Comparison of ENCODE assay signal across 20 mouse cellular contexts in the genomic region with DNA sequence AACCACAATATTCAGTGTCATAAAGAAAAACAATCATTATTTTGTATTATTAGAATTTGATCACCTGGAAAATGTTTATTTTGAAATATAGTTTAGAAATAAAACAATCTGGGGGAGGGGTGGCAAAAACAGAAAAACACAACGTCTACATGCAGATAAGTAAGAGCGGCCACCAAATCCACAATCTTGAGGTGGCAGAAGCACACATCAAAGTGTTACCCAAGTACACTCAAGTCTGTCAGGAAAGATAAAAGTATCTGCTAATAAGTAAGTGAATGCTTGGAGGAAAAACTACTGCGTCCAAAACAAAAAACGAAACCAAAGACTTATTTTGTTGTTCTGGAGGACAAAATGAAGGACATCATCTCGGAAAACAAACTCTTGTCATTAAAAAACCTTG. TPM values are rescaled to one million over a fixed set of nuclear protein-coding genes. Genes with fewer than 3 reads are reported as not detected.
DNase-seq lines count a peak whose midpoint lies in the region; ATAC-seq and TF ChIP-seq lines count a peak whose summit lies in the region.
"Had no signal": no experiment of that assay in that cellular context is flagged by ENCODE, and none has a peak within 500 bp of the region (broad histone marks: within the 10 kb centered on the region; RNA-seq: fewer than 3 reads in every experiment).

No protein-coding gene starts in this region.

- H3K9ac ChIP-seq in liver, embryonic 15.5 days = peak overlapping the region; percentile 51
- H3K9ac ChIP-seq: forebrain, embryonic 13.5 days; hindbrain, embryonic 13.5 days had no signal

- peaks cover 65% of the 10 kb centered on the region for H3K4me1 ChIP-seq in E14TG2a.4 (replicated peaks; ENCODE audit: low read depth, low read length)
- H3K4me1 ChIP-seq in G1E (ENCODE audit: insufficient read depth, low read depth, low read length) = peaks cover 25% of the 10 kb centered on the region
- H3K4me1 ChIP-seq in liver, embryonic 15.5 days (replicated peaks) = peaks cover 37% of the 10 kb centered on the region

- TF ChIP-seq CTCF in E14TG2a.4 (conservative IDR thresholded peaks at IDR 0.05; ENCODE audit: low read length) = no peak
- TF ChIP-seq CTCF in G1E (IDR thresholded peaks at IDR 0.05; ENCODE audit: low read depth, low read length) = no peak

- peak overlapping the region; percentile 92 for H3K27ac ChIP-seq in liver, embryonic 15.5 days (replicated peaks)
- H3K27ac ChIP-seq: forebrain, embryonic 13.5 days; hindbrain, embryonic 13.5 days; limb, embryonic 10.5 days; macrophage had no signal

- H3K36me3 ChIP-seq in E14TG2a.4 (ENCODE audit: insufficient read depth, low read length) = peaks cover 67% of the 10 kb centered on the region
- peaks cover 44% of the 10 kb centered on the region for H3K36me3 ChIP-seq in G1E (replicated peaks)
- peaks cover 51% of the 10 kb centered on the region for H3K36me3 ChIP-seq in liver, embryonic 15.5 days (replicated peaks)

- H3K9me3 ChIP-seq in E14TG2a.4 (ENCODE audit: low read length) (no peaks in the 10 kb centered on the region), G1E (replicated peaks) (no peaks in the 10 kb centered on the region)
- no peaks in the 10 kb centered on the region for H3K9me3 ChIP-seq in liver, embryonic 15.5 days (replicated peaks)
- H3K9me3 ChIP-seq: forebrain, embryonic 13.5 days; hindbrain, embryonic 13.5 days; limb, embryonic 10.5 days had no signal

- H3K27me3 ChIP-seq in E14TG2a.4 (ENCODE audit: insufficient read depth, low read length) (no peaks in the 10 kb centered on the region), G1E (ENCODE audit: insufficient read depth, low read length) (no peaks in the 10 kb centered on the region)
- no peaks in the 10 kb centered on the region for H3K27me3 ChIP-seq in liver, embryonic 15.5 days
- H3K27me3 ChIP-seq: forebrain, embryonic 13.5 days; hindbrain, embryonic 13.5 days had no signal

- H3K4me3 ChIP-seq in E14TG2a.4 (replicated peaks; ENCODE audit: low read length) (peak overlapping the region; percentile 20; the same call in 1 of the 2 replicates), G1E (ENCODE audit: low read depth, low read length) (peak overlapping the region; percentile 44; the same call in 1 of the 2 replicates)
- peak overlapping the region; percentile 47 for H3K4me3 ChIP-seq in liver, embryonic 15.5 days (replicated peaks)
- H3K4me3 ChIP-seq: forebrain, embryonic 13.5 days; hindbrain, embryonic 13.5 days; limb, embryonic 10.5 days had no signal

- WGBS in liver, embryonic 15.5 days (ENCODE audit: insufficient replicate concordance) = 23% methylated on average over 5 of the region's 5 CpGs

- no peak for DNase-seq in G1E (ENCODE audit: low spot score)
- DNase-seq in kidney, postnatal 36 days = no peak
- no peak for DNase-seq in retina, embryonic 14.5 days (ENCODE audit: low spot score)
- DNase-seq in cerebellum, postnatal 25 days = no peak
- DNase-seq: adrenal gland, adult 8-10 months; cerebellum, adult 8-10 months; heart, postnatal 10 days; kidney, adult 9 months; layer of hippocampus, postnatal 36 days; lung, adult 2 months; midbrain, embryonic 14.5 days; right cerebral cortex, adult 18-20 months; thymus, adult 2 months had no signal

- H3K4me2 ChIP-seq in liver, embryonic 15.5 days = peak overlapping the region; percentile 69
- H3K4me2 ChIP-seq: forebrain, embryonic 13.5 days; hindbrain, embryonic 13.5 days had no signal

- peak; percentile 43 for ATAC-seq in G1E (ENCODE audit: extremely low read depth, insufficient number of reproducible peaks, low FRiP score, poor library complexity, severe bottlenecking)
- ATAC-seq in erythroblast, adult 5-6 weeks (replicated peaks; ENCODE audit: low FRiP score, poor library complexity, severe bottlenecking) = peak; percentile 76
- ATAC-seq in liver, embryonic 15.5 days (ENCODE audit: insufficient read depth) = peak; percentile 79
- ATAC-seq: forebrain, embryonic 13.5 days had no signal

RNA-seq across cellular contexts. Expression of a gene that starts 5.1 kb away (rescaled TPM):
- 25.0 and 25.7 TPM in 2 replicates for total RNA-seq in G1E (2014; fragmentation: Nextera tagmentation)
- total RNA-seq in G1E (2017) = 27.8 and 33.7 TPM in 2 replicates
- polyA plus RNA-seq in G1E (2012) = 3.7 and 6.1 TPM in 2 replicates
- total RNA-seq in erythroblast, adult 5-6 weeks (2015; ENCODE audit: low replicate concordance) = 88.2 and 149 TPM in 2 replicates
- 99.8 and 134 TPM in 2 replicates for total RNA-seq in erythroblast, adult 5-6 weeks (2017; ENCODE audit: low replicate concordance)
- 25.4 and 33.2 TPM in 2 replicates for polyA plus RNA-seq in liver, embryonic 15.5 days (2015; fragmentation: Nextera tagmentation; extraction: Ambion mirVana)
